Mouse (Mus musculus) midbrain, embryonic 16.5 days (tissue): ENCODE measurements around the gene AL607142.1. TPM values are rescaled to one million over a fixed set of nuclear protein-coding genes. Genes with fewer than 3 reads are reported as not detected.
A peak's percentile ranks its signal among the peaks of the same experiment; 100 is the strongest.

Source experiments
- ATAC-seq: fragments of 200-750 bp; cut with Nextera tagmentation; 2 replicates; pipeline ENCODE4 v1.8.0; 2017; ENCODE audit warnings: moderate TSS enrichment
- H3K27ac ChIP-seq: fragments of 300-500 bp; sonication (generic); 2 replicates; pipeline ENCODE4 v1.5.1; 2014; ENCODE audit warnings: mild to moderate bottlenecking, low read length, mixed read lengths
- H3K27me3 ChIP-seq: fragments of 300-500 bp; sonication (generic); 2 replicates; pipeline ENCODE4 v1.6.1; 2014; ENCODE audit warnings: low read depth, low read length, mixed read lengths; ENCODE audit not compliant: control insufficient read depth, insufficient read depth
- H3K36me3 ChIP-seq: fragments of 300-500 bp; sonication (generic); 2 replicates; pipeline ENCODE4 v1.6.1; 2014; ENCODE audit warnings: mild to moderate bottlenecking, low read length, moderate library complexity, mixed read lengths; ENCODE audit not compliant: control insufficient read depth, insufficient read depth
- H3K4me1 ChIP-seq: fragments of 300-500 bp; sonication (generic); 2 replicates; pipeline ENCODE4 v1.6.1; 2014; ENCODE audit warnings: mild to moderate bottlenecking, low read length, mixed read lengths; ENCODE audit not compliant: control insufficient read depth, insufficient read depth
- H3K4me2 ChIP-seq: fragments of 300-500 bp; sonication (generic); 2 replicates; pipeline ENCODE4 v1.6.1; 2014; ENCODE audit warnings: mild to moderate bottlenecking, low read length, mixed read lengths
- H3K4me3 ChIP-seq: fragments of 300-500 bp; sonication (generic); 2 replicates; pipeline ENCODE4 v1.5.1; 2014; ENCODE audit warnings: low read depth, mild to moderate bottlenecking, low read length, moderate library complexity, mixed read lengths
- H3K9ac ChIP-seq: fragments of 300-500 bp; sonication (generic); 2 replicates; pipeline ENCODE4 v1.6.1; 2014; ENCODE audit warnings: low read depth, low read length, mixed read lengths
- H3K9me3 ChIP-seq: fragments of 300-500 bp; sonication (generic); replicated peaks from 2 replicates; pipeline ENCODE4 v1.6.1; 2014; ENCODE audit warnings: mild to moderate bottlenecking, low read length, mixed read lengths; ENCODE audit not compliant: control insufficient read depth, poor library complexity, severe bottlenecking
- WGBS: fragments of 180-500 bp; shearing (Covaris S2); extraction: QIAGEN DNeasy Blood & Tissue Kit; methylation state at CpG from one replicate; pipeline ENCODE4 v1.1.7; 2014; 5-methylcytosine and 5-hydroxymethylcytosine counted together
- polyA plus RNA-seq: library from polyadenylated mRNA; unstranded; fragments of >200 nt; fragmentation: Nextera tagmentation; extraction: Ambion mirVana; gene quantifications from 2 replicates; pipeline ENCODE4 v1.2.1, GENCODE M21; 2015

The AL607142.1 gene
- not detected in 2 replicates for polyA plus RNA-seq

GRCm38 (mm10) chr4:120064696-120065095 lies at the start of gene AL607142.1:
Gene AL607142.1 (plus strand): TSS chr4:120064996.
- WGBS = 92% methylated on average over 10 of the region's 10 CpGs
- ATAC-seq = no peak
- no peak within 1 kb of the TSS for H3K27ac ChIP-seq
- H3K27me3 ChIP-seq = no peaks in the 10 kb centered on the region
- no peaks in the 10 kb centered on the region for H3K9me3 ChIP-seq
- no peaks in the 10 kb centered on the region for H3K4me1 ChIP-seq
- no peak within 1 kb of the TSS for H3K4me2 ChIP-seq
- H3K4me3 ChIP-seq = no peak within 1 kb of the TSS
- no peaks in the 10 kb centered on the region for H3K36me3 ChIP-seq
- H3K9ac ChIP-seq = no peak within 1 kb of the TSS

DNA sequence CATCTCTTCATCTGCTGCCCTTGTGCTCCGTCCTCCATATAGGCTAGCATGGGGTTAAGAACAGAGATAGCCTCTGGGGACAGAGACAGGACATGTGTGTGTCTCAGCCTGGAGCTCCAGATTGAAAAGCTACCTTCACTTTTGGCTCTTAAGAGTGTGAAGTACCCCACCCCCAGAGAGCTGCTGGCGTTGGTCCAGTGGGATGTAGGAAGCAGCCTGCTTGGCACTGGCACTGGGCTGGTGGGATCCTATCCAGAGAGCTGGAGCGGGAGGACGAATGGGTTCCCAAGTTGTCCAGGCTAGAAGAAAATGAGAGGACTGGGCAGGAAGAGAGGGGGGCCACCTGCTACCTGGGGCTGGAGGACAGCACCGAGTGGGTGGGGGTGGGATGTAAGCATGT lies 46.4 kb upstream of the AL607142.1 start:
- Histone ChIP-seq H3K27ac (no peak overlapping the region), H3K9me3 (no peaks in the 10 kb centered on the region), H3K27me3 (no peaks in the 10 kb centered on the region), H3K4me3 (no peak overlapping the region), H3K9ac (no peak overlapping the region), H3K36me3 (no peaks in the 10 kb centered on the region), H3K4me1 (no peaks in the 10 kb centered on the region), H3K4me2 (no peak overlapping the region)
- ATAC-seq = no peak
- WGBS = 84% methylated on average over 5 of the region's 5 CpGs

DNA sequence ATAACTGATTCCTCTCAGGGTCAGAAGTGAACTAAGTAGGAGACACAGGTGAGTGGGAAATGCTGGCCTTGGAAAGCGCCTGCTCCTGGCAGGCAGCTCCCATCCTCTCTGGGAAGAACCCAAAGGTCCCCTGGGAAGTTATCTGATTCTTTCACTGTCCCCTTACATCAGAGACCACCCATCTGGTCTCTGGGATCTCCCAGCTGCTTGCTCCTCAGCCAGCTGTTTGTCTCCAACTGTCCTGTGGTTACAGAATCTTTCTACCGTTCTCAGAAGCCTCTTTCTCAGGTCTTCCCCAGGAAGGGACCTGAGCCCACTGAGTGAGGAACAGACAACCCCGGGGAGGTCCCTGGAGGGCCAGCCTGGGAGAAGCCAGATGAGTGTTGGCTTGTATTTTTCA lies 42.4 kb upstream of the AL607142.1 start:
- no peaks in the 10 kb centered on the region for H3K9me3 ChIP-seq

DNA sequence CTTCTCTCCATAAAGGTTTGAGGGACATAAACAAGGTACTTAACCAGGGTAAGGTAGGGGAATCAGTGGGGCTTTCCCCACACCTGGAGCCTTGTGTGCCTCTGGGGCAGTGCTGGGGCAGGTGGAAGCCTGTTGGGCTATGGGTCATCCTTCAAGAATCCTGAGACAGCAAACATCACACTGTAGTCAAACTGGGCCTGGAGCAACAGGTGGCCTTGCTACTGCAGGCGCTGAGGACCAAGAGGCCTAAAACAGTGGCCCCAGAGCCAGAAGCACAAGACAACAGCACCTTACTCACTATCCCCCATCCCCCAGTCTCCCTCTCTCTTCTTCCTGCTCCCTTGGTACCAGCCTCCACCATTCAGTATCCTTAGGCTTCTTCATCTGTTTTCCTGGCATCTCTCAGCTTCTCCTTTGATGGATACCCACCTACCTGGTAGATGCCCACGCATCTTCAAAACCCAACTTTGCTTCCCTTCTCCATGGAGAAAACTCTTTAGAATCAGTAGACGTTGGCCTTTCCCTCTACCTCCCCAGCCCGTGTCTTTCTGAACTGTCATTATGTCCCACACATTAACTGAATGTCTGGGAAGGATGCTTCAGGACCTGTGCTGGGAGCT lies 41.5 kb upstream of the AL607142.1 start:
- no peak overlapping the region for H3K9ac ChIP-seq
- H3K27ac ChIP-seq = no peak overlapping the region
- no peak overlapping the region for H3K4me2 ChIP-seq
- ATAC-seq = no peak
- H3K9me3 ChIP-seq = no peaks in the 10 kb centered on the region
- no peaks in the 10 kb centered on the region for H3K36me3 ChIP-seq
- H3K4me3 ChIP-seq = no peak overlapping the region
- WGBS = 90% methylated on average over 4 of the region's 4 CpGs
- no peaks in the 10 kb centered on the region for H3K27me3 ChIP-seq
- no peaks in the 10 kb centered on the region for H3K4me1 ChIP-seq

More for the DNA sequence above, 42.4 kb upstream of the AL607142.1 start:
- Histone ChIP-seq H3K27me3 (no peaks in the 10 kb centered on the region), H3K4me3 (no peak overlapping the region), H3K4me1 (no peaks in the 10 kb centered on the region), H3K4me2 (no peak overlapping the region), H3K9ac (no peak overlapping the region), H3K27ac (no peak overlapping the region), H3K36me3 (no peaks in the 10 kb centered on the region)
- WGBS = 66% methylated on average over 3 of the region's 3 CpGs
- ATAC-seq = no peak

DNA sequence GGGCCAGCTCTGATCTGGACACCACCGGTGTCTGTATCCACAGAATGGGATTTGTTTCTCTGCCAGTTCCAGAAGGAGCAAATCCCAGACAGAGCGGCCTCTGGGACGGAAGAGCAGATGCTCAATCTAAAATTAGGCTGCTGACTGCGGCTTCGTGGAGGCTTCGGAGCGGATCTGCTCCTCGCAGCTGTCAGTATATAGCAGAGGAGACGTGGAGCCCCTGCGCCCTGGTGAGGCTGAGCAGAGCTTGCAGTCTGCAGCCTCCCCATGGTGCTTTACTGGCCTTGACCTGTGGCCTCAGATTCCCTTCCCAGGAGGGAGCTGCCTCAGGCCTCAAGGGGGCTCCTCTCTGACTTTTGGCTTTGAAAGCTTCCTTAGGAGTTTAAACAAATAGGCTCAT lies 40.7 kb upstream of the AL607142.1 start:
- Histone ChIP-seq H3K27me3 (no peaks in the 10 kb centered on the region), H3K9me3 (no peaks in the 10 kb centered on the region), H3K36me3 (no peaks in the 10 kb centered on the region), H3K27ac (no peak overlapping the region), H3K9ac (no peak overlapping the region), H3K4me2 (no peak overlapping the region), H3K4me3 (no peak overlapping the region), H3K4me1 (no peaks in the 10 kb centered on the region)
- no peak for ATAC-seq
- 61% methylated on average over 10 of the region's 10 CpGs for WGBS

DNA sequence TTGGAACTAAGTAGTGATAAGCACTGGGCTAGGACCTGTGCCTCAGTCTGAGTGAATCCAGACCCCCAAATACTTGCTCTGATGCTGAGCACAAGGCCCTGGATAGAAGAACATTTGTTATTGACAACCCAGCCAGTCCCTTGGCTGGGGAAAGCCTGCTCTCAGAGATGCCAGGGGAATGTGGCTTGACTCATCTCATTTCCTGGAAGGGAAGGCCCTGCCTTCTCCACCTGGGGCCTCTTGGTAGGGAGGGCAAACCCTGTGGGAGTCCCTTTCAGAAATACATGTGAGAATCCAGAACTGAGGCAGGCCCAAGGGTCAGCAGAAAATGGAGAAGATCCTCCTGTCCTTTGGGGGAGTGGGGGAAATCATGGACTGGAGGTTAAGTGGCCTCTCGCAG lies 37.1 kb upstream of the AL607142.1 start:
- no peaks in the 10 kb centered on the region for H3K4me1 ChIP-seq
- 0 out of 2 replicates have a peak, but pooled peaks cover 8% of the 10 kb centered on the region for H3K27me3 ChIP-seq
- no peak overlapping the region for H3K9ac ChIP-seq
- no peak overlapping the region for H3K4me3 ChIP-seq
- no peaks in the 10 kb centered on the region for H3K36me3 ChIP-seq
- no peak overlapping the region for H3K27ac ChIP-seq
- ATAC-seq = no peak
- no peaks in the 10 kb centered on the region for H3K9me3 ChIP-seq
- no peak overlapping the region for H3K4me2 ChIP-seq
- WGBS = 85% methylated on average over 1 of the region's 1 CpGs

DNA sequence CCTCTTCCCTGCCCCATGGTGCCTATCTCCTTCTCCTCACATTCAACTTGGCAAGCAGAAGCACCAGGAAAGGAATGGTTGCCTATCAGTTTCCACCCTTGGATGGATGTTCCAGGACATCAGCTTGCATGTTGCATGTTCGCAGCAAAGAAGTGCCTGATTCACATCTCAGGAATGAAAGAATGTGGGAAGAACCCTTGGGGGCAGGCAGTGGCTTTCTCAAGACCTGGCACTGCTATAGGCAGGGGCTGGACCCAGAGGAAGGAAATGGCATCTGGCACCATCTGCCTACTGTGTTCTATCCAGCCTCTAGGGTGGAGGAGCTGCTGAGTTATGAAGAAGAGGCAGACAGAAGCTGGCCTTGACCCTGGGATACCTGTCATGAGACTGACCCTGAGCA lies 34.9 kb upstream of the AL607142.1 start:
- Histone ChIP-seq H3K4me1 (peaks cover 9% of the 10 kb centered on the region), H3K9ac (no peak overlapping the region), H3K4me3 (no peak overlapping the region), H3K4me2 (no peak overlapping the region), H3K27me3 (peaks cover 8% of the 10 kb centered on the region), H3K9me3 (no peaks in the 10 kb centered on the region), H3K27ac (no peak overlapping the region), H3K36me3 (no peaks in the 10 kb centered on the region)
- WGBS = 89% methylated on average over 1 of the region's 1 CpGs
- no peak for ATAC-seq

DNA sequence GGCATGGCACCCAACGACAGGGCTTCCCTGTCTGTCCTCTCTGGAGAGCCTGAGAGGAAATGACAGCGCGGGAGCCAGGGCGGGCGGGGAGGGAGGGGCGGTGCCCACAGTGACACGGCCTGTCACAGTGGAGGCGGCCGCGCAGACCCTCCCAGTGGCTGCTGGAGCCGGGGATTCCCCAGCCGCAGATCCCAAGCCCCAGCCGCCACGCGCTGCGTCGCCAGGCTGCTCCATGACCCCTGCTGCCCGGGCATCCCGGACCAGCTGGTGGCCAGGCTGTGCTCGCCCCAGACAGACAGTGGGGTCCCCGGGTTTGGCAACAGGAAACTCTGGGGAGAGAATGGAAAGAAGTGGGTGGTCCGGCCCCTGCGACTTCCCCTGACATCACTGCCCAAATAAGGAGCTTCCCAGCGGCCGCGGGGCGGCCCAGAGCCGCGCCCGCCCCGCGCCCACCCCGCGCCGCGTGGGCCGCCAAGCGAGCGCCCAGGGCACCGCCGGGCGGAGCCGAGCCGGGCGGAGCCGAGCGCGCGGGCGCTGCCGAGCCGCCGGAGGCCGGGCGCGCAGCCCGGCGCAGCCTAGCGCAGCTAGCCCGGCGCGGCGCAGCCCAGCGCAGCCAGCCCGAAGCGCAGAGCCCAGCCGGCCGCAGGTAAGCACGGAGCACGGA lies 32.3 kb upstream of the AL607142.1 start:
- Histone ChIP-seq H3K4me2 (peak overlapping the region; percentile 94), H3K36me3 (no peaks in the 10 kb centered on the region), H3K9ac (peak overlapping the region; percentile 75), H3K4me3 (peak overlapping the region; percentile 72), H3K27me3 (peaks cover 8% of the 10 kb centered on the region), H3K9me3 (no peaks in the 10 kb centered on the region), H3K27ac (peak overlapping the region; percentile 69), H3K4me1 (peaks cover 9% of the 10 kb centered on the region)
- peak; percentile 84 for ATAC-seq
- under 1% methylated on average over 54 of the region's 70 CpGs for WGBS

DNA sequence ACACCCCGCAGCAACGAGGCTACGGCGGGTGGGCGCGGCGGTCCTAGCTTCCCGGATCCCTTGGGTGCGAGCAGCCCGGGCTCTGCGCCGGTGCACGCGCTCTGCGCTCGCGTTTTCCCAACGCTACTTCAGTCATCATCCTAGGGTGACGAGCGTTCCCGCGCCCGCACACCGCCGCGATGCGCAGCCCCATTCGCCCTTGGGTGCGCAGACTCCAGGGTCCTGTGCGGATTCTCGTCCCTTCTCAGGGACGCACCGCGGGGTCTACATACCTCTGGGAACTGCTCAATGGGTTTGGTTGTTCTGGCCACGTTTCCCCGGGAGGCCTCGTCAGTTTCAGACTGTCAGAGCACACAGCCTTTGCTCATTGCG lies 31.8 kb upstream of the AL607142.1 start:
- no peaks in the 10 kb centered on the region for H3K9me3 ChIP-seq
- no peaks in the 10 kb centered on the region for H3K36me3 ChIP-seq
- whole genome bisulfite sequencing = 1% methylated on average over 38 of the region's 38 CpGs
- peak overlapping the region; percentile 72 for H3K4me3 ChIP-seq
- peaks cover 8% of the 10 kb centered on the region for H3K27me3 ChIP-seq
- peak overlapping the region; percentile 75 for H3K9ac ChIP-seq
- H3K4me1 ChIP-seq = peaks cover 9% of the 10 kb centered on the region
- peak; percentile 70 for ATAC-seq
- peak overlapping the region; percentile 94 for H3K4me2 ChIP-seq
- peak overlapping the region; percentile 69 for H3K27ac ChIP-seq
